14 mouse cellular contexts compared by ENCODE assay signal in genomic region chr6:119512701-119513100, GRCm38 (mm10).
DNase-seq lines count a peak whose midpoint lies in the region.
"Had no signal": no experiment of that assay in that cellular context is flagged by ENCODE, and none has a peak within 500 bp of the region (broad histone marks: within the 10 kb centered on the region; RNA-seq: fewer than 3 reads in every experiment).

No protein-coding gene starts in this region.

- peak; percentile 80 for DNase-seq in 3T3-L1 (ENCODE audit: low read depth, low spot score)
- peak; percentile 51 for DNase-seq in NIH3T3 (ENCODE audit: low read depth)
- DNase-seq in fibroblast of lung, adult 2 months (ENCODE audit: low read depth) = peak; percentile 38
- no peak for DNase-seq in thymus, postnatal 14 days
- no peak for DNase-seq in kidney, postnatal 36 days
- DNase-seq in left cerebral cortex, adult 9 months (ENCODE audit: low spot score in 2 of 2) = no peak
- DNase-seq: adrenal gland, adult 8-10 months; adrenal gland, postnatal 36 days; cerebellum, adult 11 months; cerebellum, adult 8-10 months; cerebellum, postnatal 36 days; gastrocnemius, postnatal 10 days; heart, adult 18-20 months; heart, postnatal 10 days had no signal

Comparison
In these comparisons a context has a peak if more than half of its experiments do, and no peak if none do; other contexts are left out.
1. DNase-seq: peak in 3T3-L1 (single experiment), NIH3T3 (single experiment) and fibroblast of lung, adult 2 months (single experiment); none in thymus, postnatal 14 days (single experiment), kidney, postnatal 36 days (0 of 2) and left cerebral cortex, adult 9 months (0 of 2).